Mouse (Mus musculus): ENCODE data around the gene Mcrip1.
"Not testable (repeated sequence)": the region's sequence is repeated elsewhere in the genome, so short reads cannot be mapped to it uniquely, and the experiment has no call there.

The Mcrip1 gene

DNA sequence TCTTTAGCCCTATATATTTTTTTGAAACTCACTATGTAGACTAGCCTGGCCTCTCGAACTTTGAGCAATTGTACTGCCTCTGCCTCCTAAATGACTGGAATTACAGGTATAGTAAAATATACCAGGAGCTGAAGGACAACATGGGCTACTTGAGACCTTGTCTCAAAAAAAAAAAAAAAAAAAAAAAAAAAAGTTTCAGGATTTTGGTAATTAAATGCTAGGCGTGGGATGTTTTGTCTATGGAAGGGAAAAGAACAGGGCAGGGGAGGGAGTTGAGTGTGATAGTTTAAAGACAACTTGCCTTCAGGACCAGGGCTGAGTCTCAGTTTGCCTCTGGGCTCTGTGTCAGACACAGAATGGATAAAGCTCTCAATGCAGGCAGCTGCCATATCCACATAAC is 25.5 kb upstream of the Mcrip1 start:
- no peak for DNase-seq (ENCODE audit: low spot score)

DNA sequence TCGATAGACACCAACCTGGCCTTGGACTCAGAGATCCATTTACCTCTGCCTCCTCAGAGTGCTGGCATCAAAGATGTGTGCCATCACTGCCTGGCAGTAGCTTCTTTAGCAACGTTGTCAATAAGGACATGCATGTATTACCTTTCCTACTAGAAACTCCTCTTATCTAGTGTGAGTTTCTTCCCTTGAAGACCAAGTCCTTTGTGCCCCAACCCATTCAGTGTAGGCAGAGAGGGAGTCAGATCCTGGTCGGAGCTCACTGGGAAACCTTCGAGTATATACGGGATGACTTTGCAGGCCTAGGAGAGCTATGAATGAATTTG is 24.7 kb upstream of the Mcrip1 start:
- no peak for DNase-seq (ENCODE audit: low spot score)

DNA sequence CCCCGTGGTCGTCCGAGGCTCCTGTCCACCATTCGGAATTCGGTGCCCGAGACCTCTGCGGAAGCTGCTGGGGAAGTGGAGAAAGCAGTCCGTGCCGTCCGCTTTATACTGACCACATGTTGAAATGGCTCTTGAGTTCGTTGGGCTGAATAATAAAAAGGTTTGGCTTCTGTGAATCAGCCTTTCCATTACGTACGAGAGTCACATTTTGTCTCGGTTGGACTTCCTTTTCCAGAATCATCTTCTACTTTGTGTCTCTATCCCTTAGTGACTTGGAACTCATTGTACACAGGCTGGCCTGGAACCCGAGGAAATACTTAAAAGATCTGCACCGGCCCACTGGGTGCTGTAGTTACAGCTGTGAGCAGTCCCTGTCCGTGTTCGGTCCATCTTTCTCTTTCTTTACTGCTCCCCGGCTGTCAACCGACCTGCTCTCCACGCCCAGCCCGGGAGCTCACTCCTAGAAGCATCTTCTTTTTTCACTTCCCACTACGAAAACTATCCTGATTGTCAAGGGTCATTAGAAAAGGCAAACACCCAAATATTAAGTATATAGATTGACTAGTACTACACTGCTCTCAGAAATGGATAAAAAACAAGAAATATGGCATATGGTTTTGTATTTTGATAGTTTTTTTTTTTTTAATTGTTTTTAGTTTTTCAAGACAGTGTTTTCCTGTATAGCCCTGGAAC is 24.2 kb upstream of the Mcrip1 start:
- DNase-seq (ENCODE audit: low spot score), result no peak

DNA sequence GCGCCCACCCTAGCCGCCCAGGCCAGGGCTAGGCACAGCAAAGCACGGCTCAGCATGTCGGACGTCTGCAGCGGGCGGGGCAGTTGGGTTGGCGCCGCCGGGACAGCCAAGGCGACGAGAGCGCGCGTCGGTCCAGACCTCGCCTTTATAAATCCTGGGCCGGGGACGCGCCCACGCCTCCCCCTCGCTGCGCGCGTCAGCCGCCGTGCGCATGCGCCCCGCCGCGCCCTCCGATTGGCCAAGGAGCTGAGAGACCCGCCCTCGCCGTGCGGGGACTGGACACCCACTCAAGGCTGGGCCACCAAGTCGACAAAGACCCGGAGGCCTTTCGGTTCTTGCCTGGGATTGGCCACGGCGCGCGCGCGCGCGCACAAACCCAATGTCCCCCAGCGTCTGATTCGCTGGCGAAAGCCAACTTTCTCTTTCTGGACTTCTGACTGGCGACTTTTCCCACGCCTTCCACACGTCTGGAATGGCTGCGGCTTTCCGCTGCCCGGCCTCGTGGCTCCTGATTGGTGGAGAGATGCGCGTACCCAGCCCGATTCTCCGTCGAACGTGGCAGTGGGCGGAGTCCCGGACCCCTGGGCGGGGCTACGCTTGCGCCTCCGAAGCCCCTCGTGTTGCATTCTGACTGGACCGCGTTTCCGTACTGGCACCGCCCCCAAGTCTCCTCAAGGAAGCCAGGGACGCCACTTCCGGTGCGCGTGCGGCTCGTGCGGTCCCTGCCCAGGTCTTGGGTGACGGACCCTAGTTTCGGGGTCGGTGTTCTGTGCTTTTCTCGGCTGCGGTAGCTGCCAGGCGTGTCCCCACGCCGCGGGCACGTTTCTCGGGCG is 23.4 kb upstream of the Mcrip1 start, which contains the start of gene P4hb:
TSS of gene P4hb (minus strand) at position 502 of the 833 bp plus-strand sequence.
- DNase-seq (ENCODE audit: low spot score), result peak; percentile 100

DNA sequence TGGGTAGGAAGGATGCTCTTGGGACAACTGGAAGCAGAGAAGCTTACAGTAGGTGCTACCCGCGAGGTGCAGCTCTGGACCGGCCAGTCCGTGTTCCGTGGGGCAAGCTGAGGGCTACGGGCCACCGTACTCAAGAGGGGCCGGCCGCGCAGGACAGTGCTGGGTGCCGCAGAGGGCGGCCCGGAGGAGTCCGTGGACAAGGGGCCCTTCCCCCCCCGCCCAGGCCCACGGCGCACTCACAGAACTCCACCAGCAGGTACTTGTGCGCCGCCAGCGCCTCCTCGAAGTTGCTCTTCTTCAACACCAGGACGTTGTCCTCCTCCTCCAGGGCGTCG is 22.9 kb upstream of the Mcrip1 start:
- DNase-seq (ENCODE audit: low spot score), result no peak

GRCm38 (mm10) chr11:120571754-120572416 is 22.4 kb upstream of the Mcrip1 start:
- no peak for DNase-seq (ENCODE audit: low spot score)

DNA sequence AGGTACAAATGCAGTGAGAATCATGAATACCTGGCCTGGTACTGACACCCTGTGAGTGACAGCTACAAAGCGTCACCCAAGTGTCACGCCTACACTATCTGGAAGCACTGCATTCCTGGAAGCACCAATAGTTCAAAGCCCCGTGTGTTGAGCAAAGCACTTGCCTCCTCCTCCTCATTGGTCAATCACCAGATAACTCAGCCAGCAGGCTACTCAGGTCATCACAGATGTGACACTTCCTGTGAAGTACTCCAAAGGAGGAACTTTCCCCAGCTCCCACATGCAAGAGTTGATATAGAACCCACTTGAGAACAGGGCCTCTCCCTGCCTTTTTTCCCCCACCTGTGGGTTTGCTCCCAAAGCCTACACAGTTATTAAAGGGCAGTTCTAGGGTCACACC is 21.6 kb upstream of the Mcrip1 start:
- no peak for DNase-seq (ENCODE audit: low spot score)

DNA sequence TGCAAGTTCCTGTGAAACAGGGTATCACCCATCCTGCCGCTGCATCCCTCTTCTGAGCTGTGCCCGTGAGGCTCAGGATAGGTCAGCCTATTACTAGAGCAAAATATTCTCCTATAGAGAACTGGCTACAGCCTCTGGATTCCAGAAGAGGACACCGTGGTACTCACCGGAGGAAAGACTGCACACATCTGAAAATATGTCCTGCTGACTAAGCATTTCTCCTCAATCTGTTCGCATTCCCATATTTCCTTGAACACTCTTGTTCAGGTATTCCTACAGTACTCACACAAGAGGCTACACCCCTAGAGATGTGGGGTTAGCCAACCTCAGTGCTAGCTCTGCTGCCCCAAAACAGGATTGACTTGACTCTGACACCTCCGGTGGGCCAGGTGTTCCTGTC is 18.8 kb upstream of the Mcrip1 start:
- no peak for DNase-seq (ENCODE audit: low spot score)

- DNase-seq (ENCODE audit: low spot score), result no peak
Observed at GRCm38 (mm10) chr11:120565114-120565513, 15.6 kb upstream of the Mcrip1 start.

DNA sequence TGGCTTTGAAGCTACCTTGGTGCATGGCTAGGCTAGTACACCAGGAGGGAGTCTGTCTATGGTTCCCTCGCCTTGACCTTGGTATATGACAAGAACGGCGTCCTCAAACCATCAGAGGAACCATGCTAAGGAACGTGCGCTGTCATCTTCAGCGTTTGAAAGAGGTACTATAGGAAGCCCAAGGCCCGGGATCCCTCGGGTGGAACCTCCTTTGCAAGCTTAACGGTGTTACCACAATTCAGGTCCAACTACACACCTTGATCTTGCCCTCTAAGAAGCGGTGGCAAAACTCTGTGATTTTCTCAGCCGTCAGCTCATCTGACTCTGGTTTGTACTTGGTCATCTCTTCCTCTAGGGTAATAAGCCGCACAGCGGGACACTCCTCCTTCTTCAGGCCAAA is 13.4 kb upstream of the Mcrip1 start:
- DNase-seq (ENCODE audit: low spot score), result no peak

GRCm38 (mm10) chr11:120560952-120561728 is 11.6 kb upstream of the Mcrip1 start:
- DNase-seq (ENCODE audit: low spot score), result no peak

GRCm38 (mm10) chr11:120558843-120559242 is 9.3 kb upstream of the Mcrip1 start:
- DNase-seq (ENCODE audit: low spot score), result not testable (repeated sequence)

DNA sequence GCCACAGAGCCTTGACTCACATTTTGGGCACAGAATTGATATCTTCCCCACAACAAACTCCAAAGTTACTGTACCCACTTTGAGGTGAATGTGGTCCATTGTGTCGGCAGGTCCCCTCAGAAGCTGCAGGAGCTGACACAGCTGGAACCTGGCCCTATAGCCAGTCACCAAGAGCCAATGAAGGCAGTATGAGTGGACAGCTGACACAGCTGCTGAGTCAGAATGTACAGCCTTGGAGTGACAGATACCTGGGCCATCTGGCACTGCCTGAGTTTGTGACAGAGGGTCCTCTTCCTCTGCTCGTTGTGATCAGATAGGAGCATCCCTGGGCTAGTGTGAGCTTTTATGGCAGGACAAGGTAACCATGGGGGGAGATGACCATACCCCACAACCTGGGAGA is 5.7 kb upstream of the Mcrip1 start:
- no peak for DNase-seq (ENCODE audit: low spot score)

GRCm38 (mm10) chr11:120554834-120555233 is 5.3 kb upstream of the Mcrip1 start:
- no peak for DNase-seq (ENCODE audit: low spot score)

- DNase-seq (ENCODE audit: low spot score), result no peak
Observed at GRCm38 (mm10) chr11:120552736-120553135, 3.2 kb upstream of the Mcrip1 start.

- DNase-seq (ENCODE audit: low spot score), result no peak
Observed at GRCm38 (mm10) chr11:120550810-120551440, 1.4 kb upstream of the Mcrip1 start, which contains the start of gene Ppp1r27. TSS of gene Ppp1r27 (minus strand) at chr11:120551132.

GRCm38 (mm10) chr11:120549986-120550809 is 671 bp upstream of the Mcrip1 start:
- no peak for DNase-seq (ENCODE audit: low spot score)

DNA sequence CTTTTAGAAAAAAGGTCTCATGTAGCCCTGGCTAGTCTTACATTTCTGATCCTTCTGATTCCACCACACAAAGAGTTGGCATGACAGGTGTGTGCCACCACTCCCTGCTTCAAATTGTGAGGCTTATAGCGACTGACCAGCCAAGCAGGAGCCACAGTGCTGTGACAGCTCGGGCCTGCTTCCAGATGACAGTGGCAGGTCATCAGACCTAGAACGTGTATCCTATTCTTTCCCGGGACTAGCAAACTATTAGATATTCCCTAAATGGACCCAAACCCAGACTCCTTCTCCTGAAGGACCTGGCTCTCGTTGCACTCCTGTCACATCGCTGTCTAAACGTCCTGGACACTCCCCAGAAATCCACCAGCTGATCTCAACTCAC is 750 bp downstream of the Mcrip1 start:
- DNase-seq (ENCODE audit: low spot score), result no peak

GRCm38 (mm10) chr11:120548214-120548613 is 1.3 kb downstream of the Mcrip1 start:
- DNase-seq (ENCODE audit: low spot score), result no peak

GRCm38 (mm10) chr11:120547469-120547868 is 2.1 kb downstream of the Mcrip1 start:
- no peak for DNase-seq (ENCODE audit: low spot score)

- no peak for DNase-seq (ENCODE audit: low spot score)
Observed at GRCm38 (mm10) chr11:120545964-120546363, 3.6 kb downstream of the Mcrip1 start.
